Mouse (Mus musculus): ENCODE data around the gene Chil1.

DNA sequence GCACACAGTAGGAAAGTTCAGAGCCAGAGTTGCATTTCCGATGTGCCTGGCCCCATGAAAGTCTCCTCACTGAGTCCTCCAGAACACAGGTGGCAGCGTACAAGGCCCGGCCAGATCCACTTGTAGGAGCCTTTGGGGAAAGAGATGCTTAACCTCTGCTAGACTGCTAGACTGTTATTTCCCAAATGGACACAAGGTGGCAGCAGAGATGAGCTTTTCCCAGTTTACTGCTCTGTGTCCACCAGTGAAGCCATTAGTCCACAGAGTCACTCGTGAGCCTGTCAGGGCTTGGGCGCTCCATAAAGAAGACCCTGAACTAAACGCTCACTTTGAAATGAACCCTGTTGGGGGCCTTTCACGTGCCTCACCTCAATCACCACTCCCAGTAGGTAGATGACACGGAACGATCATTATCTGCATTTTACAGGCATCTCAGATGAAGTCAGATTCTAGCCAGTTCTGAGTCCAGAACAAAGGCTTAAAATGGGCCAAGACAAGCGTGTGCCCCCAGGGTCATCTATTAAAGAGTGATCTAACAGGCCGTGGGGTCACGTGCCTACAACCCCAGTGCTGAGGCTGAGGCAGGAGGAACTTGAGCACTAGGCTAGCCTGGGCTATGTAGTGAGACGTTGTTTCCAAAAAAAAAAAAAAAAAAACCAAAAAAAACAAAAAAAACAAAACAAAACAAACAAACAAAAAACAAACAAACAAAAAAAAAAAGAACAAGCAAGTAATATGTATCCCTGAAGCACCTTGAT lies 30.1 kb upstream of the Chil1 start:
- no peak for TF ChIP-seq MAX (IDR thresholded peaks at IDR 0.05; ENCODE audit: low read depth)
- TF ChIP-seq POLR2A (IDR thresholded peaks at IDR 0.05; ENCODE audit: insufficient read length, low read depth), result no peak
- no peak for TF ChIP-seq MYOD1 (IDR thresholded peaks at IDR 0.05; ENCODE audit: control insufficient read depth in 1 of 3, insufficient read length in 2 of 3, low read depth in 2 of 3)

Data from myocyte (in vitro differentiated cells).